Mouse (Mus musculus): Measurements from ENCODE around the gene Gm14214. TPM values are rescaled to one million over a fixed set of nuclear protein-coding genes. Genes with fewer than 3 reads are reported as not detected.

Gene Gm14214
- polyA plus RNA-seq (2012; rRNA removed) = not detected in 2 replicates

GRCm38 (mm10) chr2:154769930-154770329 is at the start of gene Gm14214:
Gene Gm14214, minus strand, starts transcription at chr2:154770030.

GRCm38 (mm10) chr2:154790656-154791483 is 21.0 kb upstream of the Gm14214 start, which contains the start of the genes Raly and a:
Gene Raly, plus strand, starts transcription at chr2:154791096.
Gene a, plus strand, starts transcription at chr2:154791402.

Other genes with a start within 250 kb of the Gm14214 start
- 0.43 and 0.86 TPM in 2 replicates for gene 1700003F12Rik, start 222.9 kb downstream of the Gm14214 start, polyA plus RNA-seq (2012; rRNA removed)
- not detected in 2 replicates for gene Actl10, start 218.3 kb downstream of the Gm14214 start, polyA plus RNA-seq (2012; rRNA removed)
- 0.27 and 0.28 TPM in 2 replicates for gene Necab3, start 211.1 kb downstream of the Gm14214 start, polyA plus RNA-seq (2012; rRNA removed)
- 9.8 and 11.9 TPM in 2 replicates for gene E2f1, start 200.1 kb downstream of the Gm14214 start, polyA plus RNA-seq (2012; rRNA removed)
- gene Pxmp4, start 166.3 kb downstream of the Gm14214 start, polyA plus RNA-seq (2012; rRNA removed) = 34.6 and 41.6 TPM in 2 replicates
- gene Zfp341, start 156.7 kb downstream of the Gm14214 start, polyA plus RNA-seq (2012; rRNA removed) = 5.8 and 6.8 TPM in 2 replicates
- 1.1 and 1.3 TPM in 2 replicates for gene 4930519P11Rik, start 156.6 kb downstream of the Gm14214 start, polyA plus RNA-seq (2012; rRNA removed)
- gene Chmp4b, start 118.3 kb downstream of the Gm14214 start, polyA plus RNA-seq (2012; rRNA removed) = 121 and 136 TPM in 2 replicates
- 228 and 243 TPM in 2 replicates for gene Raly, start 21.1 kb upstream of the Gm14214 start, polyA plus RNA-seq (2012; rRNA removed)
- 0.30 TPM in 1 of 2 replicates, not detected in the other for gene a, start 21.4 kb upstream of the Gm14214 start, polyA plus RNA-seq (2012; rRNA removed)
- gene Eif2s2, start 122.9 kb upstream of the Gm14214 start, polyA plus RNA-seq (2012; rRNA removed) = 11.9 and 12.6 TPM in 2 replicates
- gene Gm14226, start 248.2 kb upstream of the Gm14214 start, polyA plus RNA-seq (2012; rRNA removed) = 0.03 and 0.08 TPM in 2 replicates

Measured in colon, adult 2 months (tissue).